Mouse (Mus musculus) hematopoietic stem cell, adult 5-6 weeks (primary cell): ENCODE measurements around the gene Slc50a1. TPM values are rescaled to one million over a fixed set of nuclear protein-coding genes. Genes with fewer than 3 reads are reported as not detected.
A peak's percentile ranks its signal among the peaks of the same experiment; 100 is the strongest.

ENCODE experiments used
- ATAC-seq, 2 experiments: fragments of 125-278 bp in 1 of 2; replicated peaks in 1 of 2; 2 replicates each; pipeline ENCODE4 v1.8.0; 2016 to 2017; ENCODE audit warnings: inconsistent platforms in 2 of 2, mild to moderate bottlenecking in 2 of 2, moderate number of reproducible peaks in 2 of 2, low read depth in 1 of 2, moderate TSS enrichment in 1 of 2; ENCODE audit not compliant: low FRiP score in 2 of 2, poor library complexity in 2 of 2, severe bottlenecking in 2 of 2, insufficient read depth in 1 of 2, low TSS enrichment in 1 of 2
- total RNA-seq: library from RNA; stranded (forward); fragments of 172-1452, 232-1000 nt; gene quantifications from 2 replicates; pipeline ENCODE4 v1.2.3, GENCODE M21; 2017

Slc50a1 gene
- total RNA-seq = 96.6 and 133 TPM in 2 replicates

GRCm38 (mm10) chr3:89270051-89270755 is at the start of gene Slc50a1:
TSS of gene Slc50a1 (minus strand) at chr3:89270570.
- ATAC-seq = peak; percentile 58 to 80

GRCm38 (mm10) chr3:89319591-89320350 is 49.4 kb upstream of the Slc50a1 start:
- ATAC-seq = no peak

GRCm38 (mm10) chr3:89318971-89319590 is 48.7 kb upstream of the Slc50a1 start:
- ATAC-seq = no peak

- ATAC-seq = no peak
Observed at GRCm38 (mm10) chr3:89318316-89318715, 47.9 kb upstream of the Slc50a1 start.

- ATAC-seq = no peak
Observed at GRCm38 (mm10) chr3:89317246-89317645, 46.9 kb upstream of the Slc50a1 start.

GRCm38 (mm10) chr3:89316833-89317232 is 46.5 kb upstream of the Slc50a1 start:
- peak; percentile 38 to 63 for ATAC-seq

GRCm38 (mm10) chr3:89315930-89316831 is 45.8 kb upstream of the Slc50a1 start:
- ATAC-seq = no peak

GRCm38 (mm10) chr3:89315195-89315929 is 45.0 kb upstream of the Slc50a1 start:
- ATAC-seq = no peak; a peak in 1 of 4 replicates

GRCm38 (mm10) chr3:89314791-89315190 is 44.4 kb upstream of the Slc50a1 start:
- ATAC-seq = no peak

- ATAC-seq = no peak
Observed at GRCm38 (mm10) chr3:89314340-89314739, 44.0 kb upstream of the Slc50a1 start.

GRCm38 (mm10) chr3:89308089-89308488 is 37.7 kb upstream of the Slc50a1 start:
- ATAC-seq = peak; percentile 82 to 88

GRCm38 (mm10) chr3:89305551-89306325 is 35.4 kb upstream of the Slc50a1 start:
- ATAC-seq = no peak

GRCm38 (mm10) chr3:89305105-89305504 is 34.7 kb upstream of the Slc50a1 start:
- ATAC-seq = no peak

GRCm38 (mm10) chr3:89304440-89304839 is 34.1 kb upstream of the Slc50a1 start:
- ATAC-seq = no peak

- no peak for ATAC-seq
Observed at GRCm38 (mm10) chr3:89300514-89300913, 30.1 kb upstream of the Slc50a1 start.

- no peak for ATAC-seq
Observed at GRCm38 (mm10) chr3:89300071-89300470, 29.7 kb upstream of the Slc50a1 start.
